Mouse (Mus musculus): Measurements from ENCODE around the gene Sstr3. TPM values are rescaled to one million over a fixed set of nuclear protein-coding genes. Genes with fewer than 3 reads are reported as not detected.

Sstr3 gene
- total RNA-seq, 2 experiments from 2014 or later = 25.2 to 25.8 TPM

GRCm38 (mm10) chr15:78532566-78533345 is 11.7 kb downstream of the Sstr3 start:
- Histone ChIP-seq H3K27ac (0 out of 2 replicates have a peak overlapping the region, but pooled peaks have one; percentile 9), H3K4me3 (no peak overlapping the region)
- no peak for TF ChIP-seq CTCF (conservative IDR thresholded peaks at IDR 0.05)
- DNase-seq (ENCODE audit: low spot score in 2 of 2) = no peak

- peak overlapping the region; percentile 93 for H3K27ac ChIP-seq
- peak overlapping the region; percentile 52 for H3K4me3 ChIP-seq
- TF ChIP-seq CTCF (conservative IDR thresholded peaks at IDR 0.05) = peak; percentile 85
- peak; percentile 99 for DNase-seq (ENCODE audit: low spot score in 2 of 2)
These were observed 12.5 kb downstream of the Sstr3 start for GRCm38 (mm10) chr15:78531901-78532469.

- TF ChIP-seq CTCF (conservative IDR thresholded peaks at IDR 0.05) = no peak
- peak overlapping the region; percentile 52; the same call in 1 of the 2 replicates for H3K4me3 ChIP-seq
- no peak for DNase-seq (ENCODE audit: low spot score in 2 of 2)
- peak overlapping the region; percentile 93 for H3K27ac ChIP-seq
These were observed 13.1 kb downstream of the Sstr3 start for GRCm38 (mm10) chr15:78531451-78531720.

- Histone ChIP-seq H3K4me3 (peak within 1 kb of the TSS; percentile 52), H3K27ac (peak within 1 kb of the TSS; percentile 93)
- no peak for TF ChIP-seq CTCF (conservative IDR thresholded peaks at IDR 0.05)
- DNase-seq (ENCODE audit: low spot score in 2 of 2) = no peak
These were observed 13.6 kb downstream of the Sstr3 start, which contains the start of gene C1qtnf6 for GRCm38 (mm10) chr15:78530671-78531450. Gene C1qtnf6, minus strand, starts transcription at chr15:78531416.

- no peak for DNase-seq (ENCODE audit: low spot score in 2 of 2)
- TF ChIP-seq CTCF (conservative IDR thresholded peaks at IDR 0.05) = no peak
- H3K27ac ChIP-seq = peak overlapping the region; percentile 93
- H3K4me3 ChIP-seq = no peak overlapping the region; the same call in 1 of the 2 replicates
These were observed 14.3 kb downstream of the Sstr3 start for GRCm38 (mm10) chr15:78530141-78530540.

GRCm38 (mm10) chr15:78529428-78529990 is 15.0 kb downstream of the Sstr3 start:
- Histone ChIP-seq H3K4me3 (peak overlapping the region; percentile 55), H3K27ac (peak overlapping the region; percentile 93)
- TF ChIP-seq CTCF (conservative IDR thresholded peaks at IDR 0.05) = no peak
- DNase-seq (ENCODE audit: low spot score in 2 of 2) = peak; percentile 73 to 82

GRCm38 (mm10) chr15:78528726-78529411 is 15.6 kb downstream of the Sstr3 start:
- no peak for DNase-seq (ENCODE audit: low spot score in 2 of 2)
- TF ChIP-seq CTCF (conservative IDR thresholded peaks at IDR 0.05) = no peak
- Histone ChIP-seq H3K4me3 (peak overlapping the region; percentile 55), H3K27ac (peak overlapping the region; percentile 93)

- TF ChIP-seq CTCF (conservative IDR thresholded peaks at IDR 0.05) = no peak
- no peak overlapping the region for H3K4me3 ChIP-seq
- DNase-seq (ENCODE audit: low spot score in 2 of 2) = peak; percentile 72 to 79
- peak overlapping the region; percentile 93 for H3K27ac ChIP-seq
These were observed 16.5 kb downstream of the Sstr3 start for GRCm38 (mm10) chr15:78527973-78528372.

- no peak for DNase-seq (ENCODE audit: low spot score in 2 of 2)
- Histone ChIP-seq H3K4me3 (no peak overlapping the region), H3K27ac (no peak overlapping the region)
- TF ChIP-seq CTCF (conservative IDR thresholded peaks at IDR 0.05) = no peak
These were observed 20.3 kb downstream of the Sstr3 start for GRCm38 (mm10) chr15:78524163-78524562.

GRCm38 (mm10) chr15:78521892-78522291 is 22.6 kb downstream of the Sstr3 start:
- no peak for DNase-seq (ENCODE audit: low spot score in 2 of 2)
- no peak overlapping the region for H3K4me3 ChIP-seq
- no peak for TF ChIP-seq CTCF (conservative IDR thresholded peaks at IDR 0.05)

GRCm38 (mm10) chr15:78521331-78521730 is 23.2 kb downstream of the Sstr3 start:
- Histone ChIP-seq H3K4me3 (no peak overlapping the region), H3K27ac (no peak overlapping the region)
- no peak for TF ChIP-seq CTCF (conservative IDR thresholded peaks at IDR 0.05)
- DNase-seq (ENCODE audit: low spot score in 2 of 2) = no peak

More at GRCm38 (mm10) chr15:78521892-78522291, 22.6 kb downstream of the Sstr3 start:
- H3K27ac ChIP-seq = no peak overlapping the region

GRCm38 (mm10) chr15:78520112-78520715 is 24.3 kb downstream of the Sstr3 start:
- H3K27ac ChIP-seq = no peak overlapping the region
- H3K4me3 ChIP-seq = no peak overlapping the region
- no peak for TF ChIP-seq CTCF (conservative IDR thresholded peaks at IDR 0.05)
- no peak for DNase-seq (ENCODE audit: low spot score in 2 of 2)
